Mouse (Mus musculus) hindbrain, embryonic 12.5 days (tissue): Measurements from ENCODE around the gene Asb6. TPM values are rescaled to one million over a fixed set of nuclear protein-coding genes. Genes with fewer than 3 reads are reported as not detected.

Experiments
- ATAC-seq: fragments of 200-750 bp; cut with Nextera tagmentation; 2 replicates; pipeline ENCODE4 v1.8.0; 2017; ENCODE audit warnings: moderate TSS enrichment; ENCODE audit not compliant: low FRiP score
- H3K27ac ChIP-seq: fragments of 300-500 bp; sonication (generic); 2 replicates; pipeline ENCODE4 v1.5.1; 2016; ENCODE audit warnings: mild to moderate bottlenecking
- H3K27me3 ChIP-seq: fragments of 300-500 bp; sonication (generic); 2 replicates; pipeline ENCODE4 v1.6.1; 2016; ENCODE audit warnings: mild to moderate bottlenecking
- H3K36me3 ChIP-seq: fragments of 300-500 bp; sonication (generic); 2 replicates; pipeline ENCODE4 v1.6.1; 2016; ENCODE audit warnings: mild to moderate bottlenecking
- H3K4me1 ChIP-seq: fragments of 300-500 bp; sonication (generic); 2 replicates; pipeline ENCODE4 v1.6.1; 2016
- H3K4me2 ChIP-seq: fragments of 300-500 bp; sonication (generic); replicated peaks from 2 replicates; pipeline ENCODE4 v1.6.1; 2016; ENCODE audit warnings: mild to moderate bottlenecking
- H3K4me3 ChIP-seq: fragments of 300-500 bp; sonication (generic); 2 replicates; pipeline ENCODE4 v1.5.1; 2016; ENCODE audit warnings: mild to moderate bottlenecking
- H3K9ac ChIP-seq: fragments of 300-500 bp; sonication (generic); 2 replicates; pipeline ENCODE4 v1.6.1; 2016; ENCODE audit warnings: mild to moderate bottlenecking, moderate library complexity
- H3K9me3 ChIP-seq: fragments of 300-500 bp; sonication (generic); replicated peaks from 2 replicates; pipeline ENCODE4 v1.6.1; 2016; ENCODE audit warnings: mild to moderate bottlenecking
- WGBS: fragments of 180-500 bp; shearing (Covaris S2); methylation state at CpG from one replicate; pipeline ENCODE4 v1.1.7; 2016; 5-methylcytosine and 5-hydroxymethylcytosine counted together
- polyA plus RNA-seq: library from polyadenylated mRNA; unstranded; fragments of >200 nt; fragmentation: Nextera tagmentation; extraction: Ambion mirVana; gene quantifications from 2 replicates; pipeline ENCODE4 v1.2.1, GENCODE M21; 2016

Gene Asb6
- polyA plus RNA-seq, 1 experiment from 2014 or later, result 40.6 TPM

- Histone ChIP-seq H3K27ac (no peak overlapping the region), H3K9ac (no peak overlapping the region), H3K4me1 (peaks cover 22% of the 10 kb centered on the region), H3K4me3 (no peak overlapping the region), H3K36me3 (peaks cover 22% of the 10 kb centered on the region), H3K9me3 (no peaks in the 10 kb centered on the region), H3K27me3 (no peaks in the 10 kb centered on the region), H3K4me2 (no peak overlapping the region)
- no peak for ATAC-seq
- WGBS, result 41% methylated on average over 5 of the region's 5 CpGs
These were observed 818 bp downstream of the Asb6 start for GRCm38 (mm10) chr2:30829315-30829714.

GRCm38 (mm10) chr2:30827749-30828475 lies 2.2 kb downstream of the Asb6 start:
- Histone ChIP-seq H3K36me3 (peaks cover 36% of the 10 kb centered on the region), H3K27ac (peak overlapping the region; percentile 75; the same call in 1 of the 2 replicates), H3K9ac (peak overlapping the region; percentile 92), H3K9me3 (no peaks in the 10 kb centered on the region), H3K4me1 (peaks cover 23% of the 10 kb centered on the region), H3K4me3 (peak overlapping the region; percentile 92), H3K27me3 (no peaks in the 10 kb centered on the region), H3K4me2 (peak overlapping the region; percentile 97)
- peak; percentile 80 for ATAC-seq
- under 1% methylated on average over 63 of the region's 63 CpGs for WGBS

DNA sequence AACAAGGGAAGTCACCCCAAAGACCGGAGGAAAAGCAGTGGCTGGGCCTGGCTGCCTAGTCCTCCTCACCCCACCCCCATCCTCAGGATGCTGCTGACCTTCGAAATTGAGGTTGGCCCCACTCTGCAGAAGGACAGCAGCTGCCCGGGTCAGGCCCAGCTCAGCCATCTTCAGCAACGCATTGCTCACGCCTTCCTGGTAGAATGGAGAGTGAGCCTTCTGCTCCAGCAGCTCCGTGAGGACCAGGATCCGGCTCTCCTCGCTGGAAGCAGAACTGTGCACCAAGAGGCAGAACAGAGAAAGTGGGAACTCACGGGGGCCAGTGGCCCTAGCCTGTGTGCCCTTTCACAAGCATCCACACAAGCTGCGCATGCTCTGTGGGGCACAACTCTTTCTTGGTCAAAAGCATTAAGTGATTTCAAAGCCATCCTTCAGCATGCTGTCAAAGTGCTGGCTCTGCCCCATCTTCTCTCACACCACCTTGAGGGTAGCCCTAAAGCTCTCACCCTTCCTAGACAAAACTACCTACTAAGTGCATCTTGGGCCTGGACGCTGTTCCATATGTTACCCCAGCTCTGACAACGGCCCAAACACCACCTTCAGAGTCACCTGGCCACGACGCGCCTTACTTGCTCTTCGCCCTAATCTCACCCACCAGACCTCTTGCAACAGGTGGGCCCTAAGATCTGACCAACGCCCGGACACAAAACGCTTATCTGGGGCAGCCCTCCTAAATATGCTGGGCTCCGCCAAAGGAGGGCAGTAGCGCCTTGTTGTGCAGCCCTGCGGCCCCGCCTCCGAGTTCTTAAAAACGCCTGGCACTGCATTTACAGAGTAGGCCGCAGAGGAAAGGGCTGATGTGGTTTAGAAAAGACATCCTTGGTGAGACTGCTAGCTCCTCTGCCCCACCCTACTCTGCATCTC lies 3.0 kb downstream of the Asb6 start:
- Histone ChIP-seq H3K4me1 (peaks cover 29% of the 10 kb centered on the region), H3K27me3 (no peaks in the 10 kb centered on the region), H3K4me2 (peak overlapping the region; percentile 97), H3K4me3 (peak overlapping the region; percentile 92), H3K27ac (peak overlapping the region; percentile 75; the same call in 1 of the 2 replicates), H3K9ac (peak overlapping the region; percentile 92), H3K9me3 (no peaks in the 10 kb centered on the region), H3K36me3 (peaks cover 44% of the 10 kb centered on the region)
- 36% methylated on average over 26 of the region's 26 CpGs for WGBS
- no peak for ATAC-seq

GRCm38 (mm10) chr2:30823385-30824153 lies 6.6 kb downstream of the Asb6 start:
- no peak overlapping the region for H3K4me2 ChIP-seq
- no peak overlapping the region for H3K9ac ChIP-seq
- peaks cover 79% of the 10 kb centered on the region for H3K36me3 ChIP-seq
- H3K27ac ChIP-seq, result peak overlapping the region; percentile 55; the same call in 1 of the 2 replicates
- H3K9me3 ChIP-seq, result no peaks in the 10 kb centered on the region
- peak; percentile 56; the same call in 1 of the 2 replicates for ATAC-seq
- no peaks in the 10 kb centered on the region for H3K27me3 ChIP-seq
- WGBS, result 72% methylated on average over 13 of the region's 13 CpGs
- no peak overlapping the region for H3K4me3 ChIP-seq
- H3K4me1 ChIP-seq, result peaks cover 29% of the 10 kb centered on the region

GRCm38 (mm10) chr2:30822460-30822859 lies 7.7 kb downstream of the Asb6 start:
- 90% methylated on average over 8 of the region's 8 CpGs for WGBS
- Histone ChIP-seq H3K4me1 (peaks cover 28% of the 10 kb centered on the region), H3K4me2 (no peak overlapping the region), H3K9me3 (no peaks in the 10 kb centered on the region), H3K36me3 (peaks cover 88% of the 10 kb centered on the region), H3K27ac (peak overlapping the region; percentile 55), H3K9ac (no peak overlapping the region), H3K27me3 (no peaks in the 10 kb centered on the region), H3K4me3 (no peak overlapping the region)
- no peak for ATAC-seq

DNA sequence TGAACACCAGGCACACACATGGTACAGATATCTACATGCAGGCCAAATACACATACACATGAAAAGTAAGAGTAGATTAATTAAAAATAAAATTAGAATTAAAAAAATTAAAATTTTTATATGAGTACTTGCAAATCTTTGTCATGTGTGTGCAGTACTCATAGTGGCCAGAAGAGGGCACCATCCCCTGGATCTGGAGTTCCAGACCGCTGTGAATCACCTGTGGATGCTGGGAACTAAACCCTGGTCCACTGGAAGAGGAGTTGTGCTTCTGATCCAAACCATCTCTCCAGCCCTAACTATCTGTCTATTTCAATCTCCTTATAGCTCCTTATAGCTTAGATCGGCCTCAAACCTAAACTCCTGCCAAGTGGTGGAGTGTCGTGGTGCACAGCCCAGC lies 9.1 kb downstream of the Asb6 start:
- peaks cover 15% of the 10 kb centered on the region for H3K4me1 ChIP-seq
- no peak overlapping the region for H3K4me3 ChIP-seq
- H3K36me3 ChIP-seq, result peaks cover 88% of the 10 kb centered on the region
- H3K4me2 ChIP-seq, result no peak overlapping the region
- no peak overlapping the region for H3K9ac ChIP-seq
- no peaks in the 10 kb centered on the region for H3K27me3 ChIP-seq
- H3K9me3 ChIP-seq, result no peaks in the 10 kb centered on the region
- 98% methylated on average over 3 of the region's 3 CpGs for WGBS
- ATAC-seq, result no peak
- no peak overlapping the region; the same call in 1 of the 2 replicates for H3K27ac ChIP-seq

DNA sequence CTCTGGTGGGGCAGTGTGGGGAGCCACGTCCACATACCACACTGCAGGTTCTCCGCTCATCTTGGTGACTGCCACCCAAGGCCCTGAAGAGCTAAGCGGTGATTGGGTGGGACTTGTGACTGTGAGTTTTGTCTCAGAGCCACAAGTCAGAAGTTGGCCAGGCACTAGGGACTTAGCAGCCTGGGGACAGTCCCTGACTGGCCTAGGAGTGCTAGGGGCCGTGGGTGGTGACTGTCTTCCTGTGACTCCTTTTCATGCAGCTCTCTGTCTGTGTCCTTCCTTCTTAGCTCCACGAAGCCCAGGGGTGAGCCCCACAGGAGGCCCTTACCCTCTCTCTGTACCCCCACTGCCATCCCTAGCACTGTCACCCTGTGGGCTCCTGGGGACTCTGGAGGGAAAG lies 10.3 kb downstream of the Asb6 start:
- 94% methylated on average over 5 of the region's 5 CpGs for WGBS
- Histone ChIP-seq H3K27me3 (no peaks in the 10 kb centered on the region), H3K9ac (no peak overlapping the region), H3K9me3 (no peaks in the 10 kb centered on the region), H3K36me3 (peaks cover 88% of the 10 kb centered on the region), H3K4me2 (no peak overlapping the region), H3K27ac (no peak overlapping the region), H3K4me1 (peaks cover 15% of the 10 kb centered on the region), H3K4me3 (no peak overlapping the region)
- no peak for ATAC-seq

- 95% methylated on average over 1 of the region's 1 CpGs for WGBS
- Histone ChIP-seq H3K4me3 (no peak overlapping the region), H3K4me1 (no peaks in the 10 kb centered on the region), H3K27ac (no peak overlapping the region), H3K9me3 (no peaks in the 10 kb centered on the region), H3K4me2 (no peak overlapping the region), H3K36me3 (peaks cover 83% of the 10 kb centered on the region), H3K9ac (no peak overlapping the region), H3K27me3 (no peaks in the 10 kb centered on the region)
- ATAC-seq, result no peak
These were observed 13.8 kb downstream of the Asb6 start for GRCm38 (mm10) chr2:30816383-30816782.

GRCm38 (mm10) chr2:30810573-30810972 lies 19.6 kb downstream of the Asb6 start:
- no peak overlapping the region for H3K27ac ChIP-seq
- H3K9me3 ChIP-seq, result no peaks in the 10 kb centered on the region
- peaks cover 37% of the 10 kb centered on the region for H3K36me3 ChIP-seq
- no peak overlapping the region for H3K4me3 ChIP-seq
- ATAC-seq, result no peak
- 95% methylated on average over 7 of the region's 7 CpGs for WGBS
- H3K9ac ChIP-seq, result no peak overlapping the region
- no peaks in the 10 kb centered on the region for H3K27me3 ChIP-seq
- H3K4me2 ChIP-seq, result no peak overlapping the region
- peaks cover 27% of the 10 kb centered on the region for H3K4me1 ChIP-seq

DNA sequence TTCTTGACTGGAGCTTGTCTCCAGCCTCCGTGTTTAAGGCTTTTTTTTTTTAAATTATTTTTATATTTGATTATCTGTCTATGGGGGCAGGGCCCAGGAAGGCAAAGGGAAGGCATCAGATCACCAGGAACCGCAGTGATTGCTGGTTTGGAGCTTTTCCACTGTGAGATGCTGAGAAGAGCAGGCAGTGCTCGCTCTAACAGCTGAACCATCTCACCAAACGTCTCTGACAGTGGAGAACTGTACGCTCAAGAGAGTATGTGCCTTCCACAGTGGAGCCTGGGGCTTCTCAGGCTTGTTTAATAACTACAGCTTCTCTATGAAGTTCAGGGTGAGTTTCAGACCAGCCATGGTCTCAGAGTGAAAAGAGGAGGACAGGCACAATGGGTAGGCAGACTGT lies 20.6 kb downstream of the Asb6 start:
- H3K27me3 ChIP-seq, result no peaks in the 10 kb centered on the region
- H3K4me1 ChIP-seq, result peaks cover 27% of the 10 kb centered on the region
- peak overlapping the region; percentile 79 for H3K4me2 ChIP-seq
- peak overlapping the region; percentile 14; the same call in 1 of the 2 replicates for H3K4me3 ChIP-seq
- H3K9ac ChIP-seq, result no peak overlapping the region; the same call in 1 of the 2 replicates
- no peaks in the 10 kb centered on the region for H3K9me3 ChIP-seq
- peaks cover 26% of the 10 kb centered on the region for H3K36me3 ChIP-seq
- 87% methylated on average over 5 of the region's 5 CpGs for WGBS
- no peak overlapping the region for H3K27ac ChIP-seq
- ATAC-seq, result no peak

GRCm38 (mm10) chr2:30808296-30808655 lies 21.9 kb downstream of the Asb6 start:
- Histone ChIP-seq H3K4me3 (peak overlapping the region; percentile 80), H3K27ac (peak overlapping the region; percentile 84), H3K4me2 (peak overlapping the region; percentile 79), H3K36me3 (peaks cover 14% of the 10 kb centered on the region), H3K27me3 (peaks cover 6% of the 10 kb centered on the region), H3K9me3 (no peaks in the 10 kb centered on the region), H3K9ac (peak overlapping the region; percentile 94), H3K4me1 (peaks cover 27% of the 10 kb centered on the region)
- WGBS, result 6% methylated on average over 10 of the region's 10 CpGs
- ATAC-seq, result no peak
